Mouse (Mus musculus): ENCODE data around the gene Vrk1.

Vrk1 gene

GRCm38 (mm10) chr12:106107272-106107671 is 97.2 kb downstream of the Vrk1 start:
- in situ Hi-C loops (cut with MboI; ENCODE audit: low sequenced_read_pairs): no loop called here

- in situ Hi-C loops (cut with MboI; ENCODE audit: low sequenced_read_pairs): no loop called here
Observed at GRCm38 (mm10) chr12:106115070-106115891, 105.3 kb downstream of the Vrk1 start.

GRCm38 (mm10) chr12:106115892-106116206 is 105.8 kb downstream of the Vrk1 start:
- in situ Hi-C loops (cut with MboI; ENCODE audit: low sequenced_read_pairs): no loop called here

DNA sequence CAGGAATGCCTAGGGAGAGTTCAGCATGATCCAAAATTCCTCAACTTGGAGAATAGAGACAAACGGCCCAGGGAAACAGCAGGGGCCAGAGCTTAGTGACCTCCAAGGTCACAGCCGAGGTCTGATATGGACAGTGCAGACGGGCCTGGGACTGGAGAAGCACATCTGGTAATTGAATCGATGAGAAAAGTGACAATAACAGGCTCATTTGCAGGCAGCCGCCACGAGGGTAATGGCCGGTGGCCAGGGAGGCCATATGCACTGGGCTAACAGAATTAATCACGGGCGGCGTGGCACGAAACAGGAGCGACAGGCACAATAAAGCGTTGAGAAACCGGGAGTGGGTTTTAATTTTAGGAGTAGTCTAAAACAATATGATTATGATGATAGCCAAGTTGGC is 113.2 kb downstream of the Vrk1 start:
- in situ Hi-C loops (cut with MboI; ENCODE audit: low sequenced_read_pairs): no loop called here

DNA sequence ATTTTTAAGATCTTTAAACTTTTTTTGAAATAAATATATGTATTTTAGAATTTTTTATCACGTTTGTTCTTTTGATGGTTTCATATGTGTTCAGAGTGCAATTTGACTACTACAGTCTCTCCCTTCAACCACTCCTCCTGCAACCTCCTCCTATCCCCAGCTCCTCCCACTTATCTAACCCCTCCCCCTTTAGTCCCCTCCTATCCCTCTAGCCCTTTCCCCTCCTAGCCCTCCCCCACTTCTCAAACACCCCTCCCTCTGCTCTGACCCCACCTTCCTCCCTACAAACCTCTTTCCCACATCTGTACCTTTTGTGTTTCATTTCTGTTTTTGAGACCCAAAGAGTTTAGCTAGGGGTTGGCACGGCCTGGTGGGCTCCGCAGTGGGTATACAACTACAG is 114.6 kb downstream of the Vrk1 start:
- in situ Hi-C loops (cut with MboI; ENCODE audit: low sequenced_read_pairs): no loop called here

Data from CH12F3 (cell line).